Mouse (Mus musculus) MEL (cell line): ENCODE measurements around the gene Tbc1d16. TPM values are rescaled to one million over a fixed set of nuclear protein-coding genes. Genes with fewer than 3 reads are reported as not detected.

Experiments
- DNase-seq: peaks from one replicate; pipeline ENCODE4 v3.0.0; 2011; ENCODE audit warnings: low read depth, low spot score
- H3K27ac ChIP-seq: 2 replicates; pipeline ENCODE4 v1.5.1; 2012; ENCODE audit warnings: low read depth, mild to moderate bottlenecking, control low read depth, low read length, moderate library complexity; ENCODE audit not compliant: control insufficient read depth
- H3K27me3 ChIP-seq, 2 experiments: fragments of 150-350 bp in 1 of 2; sonication (generic) in 1 of 2; 2 replicates each; pipeline ENCODE4 v1.6.1; 2012; ENCODE audit warnings: low read length in 2 of 2, mild to moderate bottlenecking in 2 of 2, improper control_type of control experiment in 1 of 2, moderate library complexity in 1 of 2; ENCODE audit not compliant: insufficient read depth in 2 of 2, control insufficient read depth in 1 of 2
- H3K36me3 ChIP-seq, 2 experiments: 2 replicates each; pipeline ENCODE4 v1.6.1; 2012 to 2014; ENCODE audit warnings: low read length in 2 of 2, improper control_type of control experiment in 1 of 2, inconsistent platforms in 1 of 2, mild to moderate bottlenecking in 1 of 2; ENCODE audit not compliant: insufficient read depth in 2 of 2, control insufficient read depth in 1 of 2
- H3K4me1 ChIP-seq, 2 experiments: fragments of 150-350 bp in 1 of 2; sonication (generic) in 1 of 2; 2 replicates each; pipeline ENCODE4 v1.6.1; 2012; ENCODE audit warnings: low read length in 2 of 2, improper control_type of control experiment in 1 of 2, mild to moderate bottlenecking in 1 of 2; ENCODE audit not compliant: insufficient read depth in 2 of 2, control insufficient read depth in 1 of 2
- H3K4me3 ChIP-seq, 2 experiments: fragments of 150-350 bp in 1 of 2; sonication (generic) in 1 of 2; 2 replicates each; pipeline ENCODE4 v1.5.1; 2012; ENCODE audit warnings: low read depth in 2 of 2, low read length in 2 of 2, mild to moderate bottlenecking in 2 of 2, moderate library complexity in 2 of 2, control low read depth in 1 of 2, improper control_type of control experiment in 1 of 2; ENCODE audit not compliant: control insufficient read depth in 1 of 2, insufficient read depth in 1 of 2
- H3K79me2 ChIP-seq: 2 replicates; pipeline ENCODE4 v1.6.1; 2012; ENCODE audit warnings: mild to moderate bottlenecking, low read length, moderate library complexity; ENCODE audit not compliant: control insufficient read depth, poor library complexity, insufficient read depth
- H3K9ac ChIP-seq: 2 replicates; pipeline ENCODE4 v1.6.1; 2012; ENCODE audit warnings: low read depth, mild to moderate bottlenecking, control low read depth, low read length, moderate library complexity; ENCODE audit not compliant: control insufficient read depth, poor library complexity, severe bottlenecking
- H3K9me3 ChIP-seq: fragments of 150-350 bp; sonication (generic); replicated peaks from 2 replicates; pipeline ENCODE4 v1.6.1; 2012; ENCODE audit warnings: mild to moderate bottlenecking, low read length, improper control_type of control experiment, moderate library complexity; ENCODE audit not compliant: insufficient read depth
- BHLHE40 ChIP-seq: IDR thresholded peaks from 2 replicates; pipeline ENCODE4 v1.6.1; 2012; ENCODE audit warnings: low read depth, mild to moderate bottlenecking, inconsistent platforms, low read length, improper control_type of control experiment, borderline replicate concordance
- CHD2 ChIP-seq: IDR thresholded peaks from 2 replicates; pipeline ENCODE4 v1.6.1; 2011; ENCODE audit warnings: low read length, improper control_type of control experiment
- E2F4 ChIP-seq: IDR thresholded peaks from 2 replicates; pipeline ENCODE4 v1.6.1; 2011; ENCODE audit warnings: low read depth, low read length, improper control_type of control experiment, borderline replicate concordance
- ELF1 ChIP-seq: IDR thresholded peaks from 2 replicates; pipeline ENCODE4 v1.6.1; 2014; ENCODE audit warnings: low read depth, mild to moderate bottlenecking, inconsistent platforms, low read length, improper control_type of control experiment, moderate library complexity
- EP300 ChIP-seq, 2 experiments: IDR thresholded peaks; 2 replicates each; pipeline ENCODE4 v1.6.1; 2011; ENCODE audit warnings: improper control_type of control experiment in 2 of 2, low read length in 2 of 2, low read depth in 1 of 2, mild to moderate bottlenecking in 1 of 2
- ETS1 ChIP-seq: IDR thresholded peaks from 2 replicates; pipeline ENCODE4 v1.6.1; 2012; ENCODE audit warnings: low read depth, mild to moderate bottlenecking, inconsistent platforms, low read length, improper control_type of control experiment, moderate library complexity
- GABPA ChIP-seq: IDR thresholded peaks from 2 replicates; pipeline ENCODE4 v1.6.1; 2012; ENCODE audit warnings: low read depth, mild to moderate bottlenecking, inconsistent platforms, low read length, improper control_type of control experiment, moderate library complexity
- GATA1 ChIP-seq: IDR thresholded peaks from 2 replicates; pipeline ENCODE4 v1.6.1; 2011; ENCODE audit warnings: low read depth, low read length, improper control_type of control experiment
- HCFC1 ChIP-seq: IDR thresholded peaks from 2 replicates; pipeline ENCODE4 v1.6.1; 2012; ENCODE audit warnings: low read depth, mild to moderate bottlenecking, inconsistent platforms, low read length, improper control_type of control experiment, moderate library complexity
- JUND ChIP-seq: IDR thresholded peaks from 2 replicates; pipeline ENCODE4 v1.6.1; 2011; ENCODE audit warnings: low read depth, mild to moderate bottlenecking, improper control_type of control experiment, low read length
- KAT2A ChIP-seq: conservative IDR thresholded peaks from 2 replicates; pipeline ENCODE4 v1.6.1; 2012; ENCODE audit warnings: low read depth, low read length, improper control_type of control experiment, inconsistent platforms
- MAFK ChIP-seq: IDR thresholded peaks from 2 replicates; pipeline ENCODE4 v1.6.1; 2011; ENCODE audit warnings: low read depth, mild to moderate bottlenecking, low read length, improper control_type of control experiment, borderline replicate concordance
- MAX ChIP-seq: IDR thresholded peaks from 2 replicates; pipeline ENCODE4 v1.6.1; 2011; ENCODE audit warnings: low read length, improper control_type of control experiment
- MAZ ChIP-seq: IDR thresholded peaks from 2 replicates; pipeline ENCODE4 v1.6.1; 2012; ENCODE audit warnings: low read depth, mild to moderate bottlenecking, inconsistent platforms, low read length, improper control_type of control experiment
- MEF2A ChIP-seq: IDR thresholded peaks from 2 replicates; pipeline ENCODE4 v1.6.1; 2014; ENCODE audit warnings: low read depth, mild to moderate bottlenecking, inconsistent platforms, low read length, improper control_type of control experiment; ENCODE audit not compliant: poor library complexity, insufficient replicate concordance, severe bottlenecking; ENCODE audit errors: extremely low read depth
- MXI1 ChIP-seq: IDR thresholded peaks from 2 replicates; pipeline ENCODE4 v1.6.1; 2011; ENCODE audit warnings: mild to moderate bottlenecking, low read depth, low read length, improper control_type of control experiment
- MYC ChIP-seq: IDR thresholded peaks from 2 replicates; pipeline ENCODE4 v1.6.1; 2011; ENCODE audit warnings: low read depth, mild to moderate bottlenecking, low read length, improper control_type of control experiment, moderate library complexity
- NELFE ChIP-seq: IDR thresholded peaks from 2 replicates; pipeline ENCODE4 v1.6.1; 2011; ENCODE audit warnings: low read depth, low read length, improper control_type of control experiment
- NRF1 ChIP-seq: IDR thresholded peaks from 2 replicates; pipeline ENCODE4 v1.6.1; 2014; ENCODE audit warnings: low read depth, mild to moderate bottlenecking, inconsistent platforms, low read length, improper control_type of control experiment, moderate library complexity; ENCODE audit not compliant: poor library complexity, insufficient read depth, severe bottlenecking
- POLR2A ChIP-seq, 2 experiments: IDR thresholded peaks; 2 replicates each; pipeline ENCODE4 v1.6.1; 2011 to 2012; ENCODE audit warnings: low read length in 2 of 2, mild to moderate bottlenecking in 2 of 2, control low read depth in 1 of 2, improper control_type of control experiment in 1 of 2, low read depth in 1 of 2, moderate library complexity in 1 of 2; ENCODE audit not compliant: control insufficient read depth in 1 of 2, insufficient read depth in 1 of 2, poor library complexity in 1 of 2
- POLR2AphosphoS2 ChIP-seq: IDR thresholded peaks from 2 replicates; pipeline ENCODE4 v1.6.1; 2011; ENCODE audit warnings: low read length, improper control_type of control experiment
- POLR2AphosphoS5 ChIP-seq: IDR thresholded peaks from 2 replicates; pipeline ENCODE4 v1.6.1; 2012; ENCODE audit warnings: low read depth, borderline replicate concordance, mild to moderate bottlenecking, inconsistent platforms, low read length, moderate library complexity, mixed read lengths
- RAD21 ChIP-seq: IDR thresholded peaks from 2 replicates; pipeline ENCODE4 v1.6.1; 2011; ENCODE audit warnings: mild to moderate bottlenecking, low read depth, low read length, improper control_type of control experiment
- RCOR1 ChIP-seq: IDR thresholded peaks from 2 replicates; pipeline ENCODE4 v1.6.1; 2012; ENCODE audit warnings: low read depth, mild to moderate bottlenecking, inconsistent platforms, low read length, improper control_type of control experiment
- SIN3A ChIP-seq: IDR thresholded peaks from 2 replicates; pipeline ENCODE4 v1.6.1; 2012; ENCODE audit warnings: low read length, improper control_type of control experiment, inconsistent platforms
- SMC3 ChIP-seq: IDR thresholded peaks from 2 replicates; pipeline ENCODE4 v1.6.1; 2011; ENCODE audit warnings: low read depth, low read length, improper control_type of control experiment
- TAL1 ChIP-seq: IDR thresholded peaks from 2 replicates; pipeline ENCODE4 v1.6.1; 2012; ENCODE audit warnings: mild to moderate bottlenecking, inconsistent platforms, low read length, moderate library complexity, mixed read lengths
- TBP ChIP-seq: IDR thresholded peaks from 2 replicates; pipeline ENCODE4 v1.8.0; 2011; ENCODE audit warnings: low read depth, low read length, improper control_type of control experiment
- TCF12 ChIP-seq: IDR thresholded peaks from 2 replicates; pipeline ENCODE4 v1.6.1; 2014; ENCODE audit warnings: low read depth, mild to moderate bottlenecking, inconsistent platforms, low read length, improper control_type of control experiment, moderate library complexity
- UBTF ChIP-seq: IDR thresholded peaks from 2 replicates; pipeline ENCODE4 v1.6.1; 2012; ENCODE audit warnings: low read depth, mild to moderate bottlenecking, inconsistent platforms, low read length, improper control_type of control experiment, moderate library complexity, borderline replicate concordance; ENCODE audit not compliant: insufficient read depth
- USF1 ChIP-seq: IDR thresholded peaks from 2 replicates; pipeline ENCODE4 v1.6.1; 2014; ENCODE audit warnings: low read depth, mild to moderate bottlenecking, inconsistent platforms, low read length, improper control_type of control experiment, moderate library complexity
- USF2 ChIP-seq, 2 experiments: IDR thresholded peaks; 2 replicates each; pipeline ENCODE4 v1.6.1; 2011 to 2012; ENCODE audit warnings: improper control_type of control experiment in 2 of 2, low read length in 2 of 2, borderline replicate concordance in 1 of 2, inconsistent platforms in 1 of 2, low read depth in 1 of 2, mild to moderate bottlenecking in 1 of 2; ENCODE audit not compliant: insufficient read depth in 1 of 2
- ZC3H11A ChIP-seq: IDR thresholded peaks from 2 replicates; pipeline ENCODE4 v1.6.1; 2012; ENCODE audit warnings: low read depth, mild to moderate bottlenecking, inconsistent platforms, low read length, improper control_type of control experiment
- ZKSCAN1 ChIP-seq: IDR thresholded peaks from 2 replicates; pipeline ENCODE4 v1.6.1; 2012; ENCODE audit warnings: low read depth, mild to moderate bottlenecking, inconsistent platforms, low read length, improper control_type of control experiment, moderate library complexity
- ZMIZ1 ChIP-seq: IDR thresholded peaks from 2 replicates; pipeline ENCODE4 v1.6.1; 2012; ENCODE audit warnings: low read depth, mild to moderate bottlenecking, inconsistent platforms, low read length, improper control_type of control experiment, moderate library complexity
- polyA plus RNA-seq, 2 experiments: library from polyadenylated mRNA; stranded (reverse) in 1 of 2; unstranded in 1 of 2; fragments of >175 nt in 1 of 2; fragments of >200 nt in 1 of 2; gene quantifications; 2 replicates each; pipeline versions ENCODE4 v1.2.1 to v1.2.4; 2012; ENCODE audit warnings: low replicate concordance in 2 of 2, low read depth in 1 of 2; ENCODE audit not compliant: insufficient read length in 2 of 2, insufficient read depth in 1 of 2, missing spikeins in 1 of 2
- total RNA-seq: library from RNA; depleted of rRNA; stranded (reverse); fragments of 300-350 nt; gene quantifications from 2 replicates; pipeline ENCODE4 v1.2.3, GENCODE M21; 2012; rRNA removed

The Tbc1d16 gene
- 12.0 and 13.6 TPM in 2 replicates for total RNA-seq
- polyA plus RNA-seq, result 10 to 100 TPM in 1 of 2 experiments, not detected in 1; 19.2 TPM

DNA sequence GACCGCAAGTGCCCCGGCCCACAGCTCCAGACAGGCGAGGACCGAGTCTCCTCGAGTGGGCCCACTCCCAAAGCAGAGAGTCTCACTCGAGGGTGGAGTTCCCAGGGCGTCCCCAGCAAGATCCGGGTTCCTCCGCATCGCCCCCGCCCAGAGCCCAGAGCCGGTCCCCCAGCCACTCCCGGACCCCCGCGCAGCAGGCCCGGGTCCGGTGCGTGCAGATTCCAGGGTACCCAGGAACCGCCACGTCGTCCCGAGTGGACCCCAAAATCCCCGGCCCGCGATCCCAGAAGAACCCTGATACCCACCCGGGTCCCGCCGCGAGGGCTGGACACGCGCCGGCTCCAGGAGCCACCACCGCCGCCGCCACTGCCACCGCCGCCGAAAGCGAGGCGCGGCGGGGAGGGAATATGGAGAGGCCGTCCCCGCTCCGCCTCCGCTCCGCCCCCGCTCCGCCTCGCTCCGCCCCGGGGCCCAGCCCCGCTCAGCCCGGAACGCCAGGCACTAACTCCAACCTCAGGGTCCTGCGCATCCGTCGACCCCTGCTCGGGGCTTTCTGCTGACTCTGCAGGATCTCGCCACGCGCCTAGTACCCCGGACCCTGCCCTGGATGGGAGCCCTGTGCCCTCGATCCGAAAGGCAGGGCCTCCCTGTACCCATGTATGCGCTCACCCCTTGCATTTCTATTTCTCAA is at the start of gene Tbc1d16, which contains the start of gene Ccdc40:
Gene Tbc1d16 (minus strand): TSS at position 409 of the 691 bp plus-strand sequence.
Gene Ccdc40 (plus strand): TSS at position 482 of the 691 bp plus-strand sequence.
- Histone ChIP-seq H3K36me3 (peaks cover 0 to 9% of the 10 kb centered on the region in 2 experiments; a peak in 2 of 4 replicates), H3K27ac (no peak within 1 kb of the TSS), H3K79me2 (peaks cover 7% of the 10 kb centered on the region), H3K9me3 (no peaks in the 10 kb centered on the region), H3K27me3 (peaks cover 3% of the 10 kb centered on the region in 2 experiments; a peak in 2 of 4 replicates), H3K9ac (peak within 1 kb of the TSS; percentile 80), H3K4me3 (peak within 1 kb of the TSS; percentile 69 to 95), H3K4me1 (peaks cover 5 to 17% of the 10 kb centered on the region in 2 experiments; a peak in 3 of 4 replicates)
- DNase-seq, result peak; percentile 82
- peak; percentile 76 for TF ChIP-seq NELFE
- TF ChIP-seq TAL1, result no peak
- no peak for TF ChIP-seq SIN3A
- TF ChIP-seq JUND, result no peak
- TF ChIP-seq RAD21, result no peak
- peak; percentile 44; the same call in 1 of the 2 replicates for TF ChIP-seq POLR2AphosphoS2
- TF ChIP-seq UBTF, result no peak
- TF ChIP-seq MYC, result no peak
- TF ChIP-seq POLR2A (IDR thresholded peaks at IDR 0.05; ENCODE audit: control insufficient read depth in 1 of 2, insufficient read depth in 1 of 2, low read depth in 1 of 2, low read length in 2 of 2, poor library complexity in 1 of 2), result peak; percentile 62 to 80; a peak in 2 of 4 replicates
- TF ChIP-seq MAX, result no peak
- no peak for TF ChIP-seq MEF2A
- TF ChIP-seq ETS1, result no peak
- peak; percentile 41; the same call in 1 of the 2 replicates for TF ChIP-seq NRF1
- TF ChIP-seq KAT2A, result no peak; the same call in 1 of the 2 replicates
- no peak for TF ChIP-seq CHD2
- TF ChIP-seq ZMIZ1, result peak; percentile 68; the same call in 1 of the 2 replicates
- TF ChIP-seq MAZ, result peak; percentile 55; the same call in 1 of the 2 replicates
- TF ChIP-seq SMC3, result no peak
- no peak for TF ChIP-seq TBP
- no peak; the same call in 1 of the 2 replicates for TF ChIP-seq ELF1
- no peak for TF ChIP-seq GATA1
- no peak for TF ChIP-seq GABPA
- no peak for TF ChIP-seq EP300 (IDR thresholded peaks at IDR 0.05; ENCODE audit: low read depth in 1 of 2, low read length in 2 of 2)
- peak; percentile 21; the same call in 1 of the 2 replicates for TF ChIP-seq TCF12
- TF ChIP-seq BHLHE40, result no peak
- peak; percentile 15; the same call in 1 of the 2 replicates for TF ChIP-seq HCFC1
- no peak for TF ChIP-seq USF2 (IDR thresholded peaks at IDR 0.05; ENCODE audit: borderline replicate concordance in 1 of 2, insufficient read depth in 1 of 2, low read depth in 1 of 2, low read length in 2 of 2)
- TF ChIP-seq ZC3H11A, result no peak
- TF ChIP-seq ZKSCAN1, result no peak
- peak; percentile 12; the same call in 1 of the 2 replicates for TF ChIP-seq MXI1
- TF ChIP-seq RCOR1, result no peak
- TF ChIP-seq USF1, result no peak
- TF ChIP-seq POLR2AphosphoS5, result no peak
- no peak for TF ChIP-seq E2F4
- TF ChIP-seq MAFK, result no peak
